Mouse (Mus musculus): ENCODE results near the gene Inka1. TPM values are rescaled to one million over a fixed set of nuclear protein-coding genes. Genes with fewer than 3 reads are reported as not detected.
A peak's percentile ranks its signal among the peaks of the same experiment; 100 is the strongest.

Gene Inka1
- polyA plus RNA-seq, 1 experiment: 1.8 TPM

- Histone ChIP-seq H3K27me3 (ENCODE audit: control insufficient read depth, insufficient read depth, insufficient read length) (peaks cover 14% of the 10 kb centered on the region), H3ac (ENCODE audit: control insufficient read depth, insufficient read length, low read depth) (no peak overlapping the region), H3K79me3 (ENCODE audit: low read depth) (no peaks in the 10 kb centered on the region), H3K36me3 (ENCODE audit: control insufficient read depth, insufficient read depth) (no peaks in the 10 kb centered on the region), H3K4me3 (ENCODE audit: insufficient read depth, poor library complexity, severe bottlenecking) (no peak overlapping the region), H3K79me2 (ENCODE audit: control insufficient read depth, insufficient read depth) (no peaks in the 10 kb centered on the region)
- no peak for TF ChIP-seq CEBPB (IDR thresholded peaks at IDR 0.05; ENCODE audit: low read depth)
- no peak for TF ChIP-seq MYOG (IDR thresholded peaks at IDR 0.05; ENCODE audit: control insufficient read depth, extremely low read depth, insufficient read length)
Measured at GRCm38 (mm10) chr9:107993013-107993412, 7.3 kb upstream of the Inka1 start.

- no peak for TF ChIP-seq USF1 (IDR thresholded peaks at IDR 0.05; ENCODE audit: low read depth)
- no peak for TF ChIP-seq CTCF (IDR thresholded peaks at IDR 0.05; ENCODE audit: control insufficient read depth, insufficient read depth, insufficient read length)
- no peak for TF ChIP-seq FOSL1 (IDR thresholded peaks at IDR 0.05; ENCODE audit: insufficient read depth, low read length, poor library complexity, severe bottlenecking)
- no peak for TF ChIP-seq MYOD1 (IDR thresholded peaks at IDR 0.05; ENCODE audit: control insufficient read depth, insufficient read length, low read depth)
- TF ChIP-seq MAX (IDR thresholded peaks at IDR 0.05): no peak
- no peak for TF ChIP-seq MYOG (IDR thresholded peaks at IDR 0.05; ENCODE audit: control insufficient read depth, extremely low read depth, insufficient read length)
- TF ChIP-seq CEBPB (IDR thresholded peaks at IDR 0.05; ENCODE audit: low read depth): no peak
- no peak within 1 kb of the TSS for H3ac ChIP-seq (ENCODE audit: control insufficient read depth, insufficient read length, low read depth)
Measured at GRCm38 (mm10) chr9:107992197-107992596, 6.5 kb upstream of the Inka1 start, which contains the start of gene Cdhr4. Gene Cdhr4 (plus strand): TSS chr9:107992497.

GRCm38 (mm10) chr9:107987950-107988349 is 2.3 kb upstream of the Inka1 start:
- no peaks in the 10 kb centered on the region for H3K27me3 ChIP-seq (ENCODE audit: control insufficient read depth, insufficient read depth, insufficient read length)
- no peak for TF ChIP-seq CEBPB (IDR thresholded peaks at IDR 0.05; ENCODE audit: low read depth)
- no peak for TF ChIP-seq MAX (IDR thresholded peaks at IDR 0.05)
- TF ChIP-seq MYOG (IDR thresholded peaks at IDR 0.05; ENCODE audit: control insufficient read depth, extremely low read depth, insufficient read length): no peak
- TF ChIP-seq CTCF (IDR thresholded peaks at IDR 0.05; ENCODE audit: control insufficient read depth, insufficient read depth, insufficient read length): no peak
- no peak for TF ChIP-seq MYOD1 (IDR thresholded peaks at IDR 0.05; ENCODE audit: control insufficient read depth, insufficient read length, low read depth)
- no peak for TF ChIP-seq FOSL1 (IDR thresholded peaks at IDR 0.05; ENCODE audit: insufficient read depth, low read length, poor library complexity, severe bottlenecking)
- TF ChIP-seq USF1 (IDR thresholded peaks at IDR 0.05; ENCODE audit: low read depth): no peak
- no peaks in the 10 kb centered on the region for H3K79me3 ChIP-seq (ENCODE audit: low read depth)

More at GRCm38 (mm10) chr9:107992197-107992596, 6.5 kb upstream of the Inka1 start, which contains the start of gene Cdhr4:
- no peaks in the 10 kb centered on the region for H3K36me3 ChIP-seq (ENCODE audit: control insufficient read depth, insufficient read depth)
- no peaks in the 10 kb centered on the region for H3K79me2 ChIP-seq (ENCODE audit: control insufficient read depth, insufficient read depth)
- H3K4me3 ChIP-seq (ENCODE audit: insufficient read depth, poor library complexity, severe bottlenecking): no peak within 1 kb of the TSS
- peaks cover 6% of the 10 kb centered on the region for H3K27me3 ChIP-seq (ENCODE audit: control insufficient read depth, insufficient read depth, insufficient read length)
- H3K79me3 ChIP-seq (ENCODE audit: low read depth): no peaks in the 10 kb centered on the region

GRCm38 (mm10) chr9:107986376-107986775 is 697 bp upstream of the Inka1 start:
- Histone ChIP-seq H3K4me3 (ENCODE audit: insufficient read depth, poor library complexity, severe bottlenecking) (no peak overlapping the region), H3ac (ENCODE audit: control insufficient read depth, insufficient read length, low read depth) (no peak overlapping the region), H3K36me3 (ENCODE audit: control insufficient read depth, insufficient read depth) (no peaks in the 10 kb centered on the region), H3K79me2 (ENCODE audit: control insufficient read depth, insufficient read depth) (no peaks in the 10 kb centered on the region), H3K79me3 (ENCODE audit: low read depth) (no peaks in the 10 kb centered on the region), H3K27me3 (ENCODE audit: control insufficient read depth, insufficient read depth, insufficient read length) (no peaks in the 10 kb centered on the region)
- no peak for TF ChIP-seq FOSL1 (IDR thresholded peaks at IDR 0.05; ENCODE audit: insufficient read depth, low read length, poor library complexity, severe bottlenecking)
- TF ChIP-seq MYOD1 (IDR thresholded peaks at IDR 0.05; ENCODE audit: control insufficient read depth, insufficient read length, low read depth): no peak
- TF ChIP-seq MYOG (IDR thresholded peaks at IDR 0.05; ENCODE audit: control insufficient read depth, extremely low read depth, insufficient read length): no peak
- TF ChIP-seq USF1 (IDR thresholded peaks at IDR 0.05; ENCODE audit: low read depth): no peak
- TF ChIP-seq CTCF (IDR thresholded peaks at IDR 0.05; ENCODE audit: control insufficient read depth, insufficient read depth, insufficient read length): peak; percentile 88

More at GRCm38 (mm10) chr9:107987950-107988349, 2.3 kb upstream of the Inka1 start:
- Histone ChIP-seq H3K4me3 (ENCODE audit: insufficient read depth, poor library complexity, severe bottlenecking) (no peak overlapping the region), H3K36me3 (ENCODE audit: control insufficient read depth, insufficient read depth) (no peaks in the 10 kb centered on the region), H3ac (ENCODE audit: control insufficient read depth, insufficient read length, low read depth) (no peak overlapping the region), H3K79me2 (ENCODE audit: control insufficient read depth, insufficient read depth) (no peaks in the 10 kb centered on the region)

- H3K79me2 ChIP-seq (ENCODE audit: control insufficient read depth, insufficient read depth): no peaks in the 10 kb centered on the region
- no peaks in the 10 kb centered on the region for H3K27me3 ChIP-seq (ENCODE audit: control insufficient read depth, insufficient read depth, insufficient read length)
- no peak overlapping the region for H3K4me3 ChIP-seq (ENCODE audit: insufficient read depth, poor library complexity, severe bottlenecking)
- H3ac ChIP-seq (ENCODE audit: control insufficient read depth, insufficient read length, low read depth): no peak overlapping the region
- TF ChIP-seq MAX (IDR thresholded peaks at IDR 0.05) (no peak), USF1 (IDR thresholded peaks at IDR 0.05; ENCODE audit: low read depth) (no peak), MYOD1 (IDR thresholded peaks at IDR 0.05; ENCODE audit: control insufficient read depth, insufficient read length, low read depth) (no peak), CEBPB (IDR thresholded peaks at IDR 0.05; ENCODE audit: low read depth) (no peak), MYOG (IDR thresholded peaks at IDR 0.05; ENCODE audit: control insufficient read depth, extremely low read depth, insufficient read length) (no peak)
- no peaks in the 10 kb centered on the region for H3K79me3 ChIP-seq (ENCODE audit: low read depth)
- no peaks in the 10 kb centered on the region for H3K36me3 ChIP-seq (ENCODE audit: control insufficient read depth, insufficient read depth)
Measured at GRCm38 (mm10) chr9:107984754-107985055, 974 bp downstream of the Inka1 start.

- Histone ChIP-seq H3K79me2 (ENCODE audit: control insufficient read depth, insufficient read depth) (no peaks in the 10 kb centered on the region), H3ac (ENCODE audit: control insufficient read depth, insufficient read length, low read depth) (no peak overlapping the region), H3K79me3 (ENCODE audit: low read depth) (no peaks in the 10 kb centered on the region), H3K27me3 (ENCODE audit: control insufficient read depth, insufficient read depth, insufficient read length) (no peaks in the 10 kb centered on the region), H3K36me3 (ENCODE audit: control insufficient read depth, insufficient read depth) (no peaks in the 10 kb centered on the region), H3K4me3 (ENCODE audit: insufficient read depth, poor library complexity, severe bottlenecking) (no peak overlapping the region)
- no peak for TF ChIP-seq CEBPB (IDR thresholded peaks at IDR 0.05; ENCODE audit: low read depth)
- no peak for TF ChIP-seq MYOD1 (IDR thresholded peaks at IDR 0.05; ENCODE audit: control insufficient read depth, insufficient read length, low read depth)
- TF ChIP-seq MAX (IDR thresholded peaks at IDR 0.05): no peak
- TF ChIP-seq USF1 (IDR thresholded peaks at IDR 0.05; ENCODE audit: low read depth): no peak
- no peak for TF ChIP-seq CTCF (IDR thresholded peaks at IDR 0.05; ENCODE audit: control insufficient read depth, insufficient read depth, insufficient read length)
- TF ChIP-seq MYOG (IDR thresholded peaks at IDR 0.05; ENCODE audit: control insufficient read depth, extremely low read depth, insufficient read length): no peak
- no peak for TF ChIP-seq FOSL1 (IDR thresholded peaks at IDR 0.05; ENCODE audit: insufficient read depth, low read length, poor library complexity, severe bottlenecking)
Measured at GRCm38 (mm10) chr9:107984052-107984753, 1.5 kb downstream of the Inka1 start.

All from C2C12 (cell line).